Mouse (Mus musculus) forebrain, embryonic 16.5 days (tissue): ENCODE measurements at regions not wholly inside any gene's neighbourhood (a gene's known extent, or its start where the extent isn't known, plus 50 kb on each side); places are given as distances from the start of the nearest gene placed in this dataset.

Experiments
- ATAC-seq: fragments of 200-750 bp; cut with Nextera tagmentation; 2 replicates; pipeline ENCODE4 v1.8.0; 2017; ENCODE audit warnings: mild to moderate bottlenecking, moderate library complexity
- H3K27ac ChIP-seq: fragments of 300-500 bp; sonication (generic); 2 replicates; pipeline ENCODE4 v1.5.1; 2014; ENCODE audit warnings: low read length, control low read depth
- H3K27me3 ChIP-seq: fragments of 300-500 bp; sonication (generic); replicated peaks from 2 replicates; pipeline ENCODE4 v1.6.1; 2014; ENCODE audit warnings: low read length; ENCODE audit not compliant: control insufficient read depth, insufficient read depth
- H3K36me3 ChIP-seq: fragments of 300-500 bp; sonication (generic); 2 replicates; pipeline ENCODE4 v1.6.1; 2014; ENCODE audit not compliant: control insufficient read depth, insufficient read depth
- H3K4me1 ChIP-seq: fragments of 300-500 bp; sonication (generic); replicated peaks from 2 replicates; pipeline ENCODE4 v1.6.1; 2014; ENCODE audit warnings: low read length; ENCODE audit not compliant: control insufficient read depth, insufficient read depth
- H3K4me2 ChIP-seq: fragments of 300-500 bp; sonication (generic); 2 replicates; pipeline ENCODE4 v1.6.1; 2014; ENCODE audit warnings: mild to moderate bottlenecking, low read length, control low read depth
- H3K4me3 ChIP-seq: fragments of 300-500 bp; sonication (generic); replicated peaks from 2 replicates; pipeline ENCODE4 v1.5.1; 2014; ENCODE audit warnings: mild to moderate bottlenecking, low read length, control low read depth
- H3K9ac ChIP-seq: fragments of 300-500 bp; sonication (generic); replicated peaks from 2 replicates; pipeline ENCODE4 v1.6.1; 2014; ENCODE audit warnings: low read depth, low read length, control low read depth
- H3K9me3 ChIP-seq: fragments of 300-500 bp; sonication (generic); 2 replicates; pipeline ENCODE4 v1.6.1; 2016; ENCODE audit warnings: low read length; ENCODE audit not compliant: control insufficient read depth
- WGBS: fragments of 180-500 bp; shearing (Covaris S2); extraction: QIAGEN DNeasy Blood & Tissue Kit; methylation state at CpG from one replicate; pipeline ENCODE4 v1.1.7; 2014; 5-methylcytosine and 5-hydroxymethylcytosine counted together

- Histone ChIP-seq H3K4me1 (peaks cover 18% of the 10 kb centered on the region), H3K4me2 (peak overlapping the region; percentile 26), H3K27ac (peak overlapping the region; percentile 58), H3K4me3 (no peak overlapping the region; the same call in 1 of the 2 replicates), H3K27me3 (no peaks in the 10 kb centered on the region), H3K9ac (0 out of 2 replicates have a peak overlapping the region, but pooled peaks have one; percentile 17), H3K36me3 (no peaks in the 10 kb centered on the region), H3K9me3 (no peaks in the 10 kb centered on the region)
- peak; percentile 63 for ATAC-seq
- 40% methylated on average over 13 of the region's 13 CpGs for WGBS
Observed at GRCm38 (mm10) chr12:45670874-45671553, 596.5 kb upstream of the Stxbp6 start.

GRCm38 (mm10) chr12:45670246-45670873 is 595.9 kb upstream of the Stxbp6 start:
- no peaks in the 10 kb centered on the region for H3K36me3 ChIP-seq
- 65% methylated on average over 6 of the region's 6 CpGs for WGBS
- no peak overlapping the region for H3K9ac ChIP-seq
- no peak overlapping the region for H3K4me3 ChIP-seq
- no peak overlapping the region for H3K4me2 ChIP-seq
- no peaks in the 10 kb centered on the region for H3K9me3 ChIP-seq
- peaks cover 18% of the 10 kb centered on the region for H3K4me1 ChIP-seq
- H3K27me3 ChIP-seq = no peaks in the 10 kb centered on the region
- peak overlapping the region; percentile 58; the same call in 1 of the 2 replicates for H3K27ac ChIP-seq
- peak; percentile 61 for ATAC-seq

GRCm38 (mm10) chr12:45659612-45660011 is 585.1 kb upstream of the Stxbp6 start:
- Histone ChIP-seq H3K4me3 (no peak overlapping the region), H3K27me3 (no peaks in the 10 kb centered on the region), H3K4me2 (no peak overlapping the region), H3K9ac (no peak overlapping the region), H3K27ac (no peak overlapping the region), H3K9me3 (no peaks in the 10 kb centered on the region), H3K36me3 (no peaks in the 10 kb centered on the region), H3K4me1 (no peaks in the 10 kb centered on the region)
- no peak for ATAC-seq

GRCm38 (mm10) chr12:45656574-45656973 is 582.1 kb upstream of the Stxbp6 start:
- H3K9ac ChIP-seq = no peak overlapping the region
- H3K27ac ChIP-seq = no peak overlapping the region
- no peaks in the 10 kb centered on the region for H3K9me3 ChIP-seq
- no peak for ATAC-seq
- H3K4me2 ChIP-seq = no peak overlapping the region
- WGBS = 89% methylated on average over 2 of the region's 2 CpGs
- H3K4me1 ChIP-seq = no peaks in the 10 kb centered on the region
- H3K36me3 ChIP-seq = no peaks in the 10 kb centered on the region
- no peaks in the 10 kb centered on the region for H3K27me3 ChIP-seq
- no peak overlapping the region for H3K4me3 ChIP-seq

GRCm38 (mm10) chr12:45648654-45649053 is 574.1 kb upstream of the Stxbp6 start:
- Histone ChIP-seq H3K27me3 (no peaks in the 10 kb centered on the region), H3K4me3 (no peak overlapping the region), H3K9me3 (no peaks in the 10 kb centered on the region), H3K4me2 (no peak overlapping the region), H3K9ac (no peak overlapping the region), H3K4me1 (no peaks in the 10 kb centered on the region), H3K36me3 (no peaks in the 10 kb centered on the region), H3K27ac (no peak overlapping the region)
- whole genome bisulfite sequencing = 90% methylated on average over 4 of the region's 4 CpGs
- ATAC-seq = no peak

GRCm38 (mm10) chr12:45644180-45644579 is 569.7 kb upstream of the Stxbp6 start:
- no peak overlapping the region for H3K9ac ChIP-seq
- no peak overlapping the region for H3K4me2 ChIP-seq
- no peak overlapping the region for H3K4me3 ChIP-seq
- H3K36me3 ChIP-seq = no peaks in the 10 kb centered on the region
- H3K9me3 ChIP-seq = no peaks in the 10 kb centered on the region
- ATAC-seq = no peak
- no peak overlapping the region for H3K27ac ChIP-seq
- no peaks in the 10 kb centered on the region for H3K27me3 ChIP-seq
- no peaks in the 10 kb centered on the region for H3K4me1 ChIP-seq
- 84% methylated on average over 2 of the region's 2 CpGs for WGBS

- no peak for ATAC-seq
- H3K9me3 ChIP-seq = no peaks in the 10 kb centered on the region
- H3K27me3 ChIP-seq = no peaks in the 10 kb centered on the region
- H3K4me1 ChIP-seq = no peaks in the 10 kb centered on the region
- no peak overlapping the region for H3K4me3 ChIP-seq
- 83% methylated on average over 1 of the region's 1 CpGs for WGBS
- no peak overlapping the region for H3K4me2 ChIP-seq
- no peak overlapping the region for H3K27ac ChIP-seq
- no peaks in the 10 kb centered on the region for H3K36me3 ChIP-seq
- H3K9ac ChIP-seq = no peak overlapping the region
Observed at GRCm38 (mm10) chr12:45622830-45623229, 548.3 kb upstream of the Stxbp6 start.

GRCm38 (mm10) chr12:45620056-45620455 is 545.5 kb upstream of the Stxbp6 start:
- H3K9me3 ChIP-seq = no peaks in the 10 kb centered on the region
- H3K27me3 ChIP-seq = no peaks in the 10 kb centered on the region
- H3K4me2 ChIP-seq = no peak overlapping the region
- H3K4me3 ChIP-seq = no peak overlapping the region
- H3K9ac ChIP-seq = no peak overlapping the region
- H3K27ac ChIP-seq = no peak overlapping the region
- H3K4me1 ChIP-seq = no peaks in the 10 kb centered on the region
- H3K36me3 ChIP-seq = no peaks in the 10 kb centered on the region
- no peak for ATAC-seq

GRCm38 (mm10) chr12:45614509-45615150 is 540.1 kb upstream of the Stxbp6 start:
- ATAC-seq = peak; percentile 45; the same call in 1 of the 2 replicates
- Histone ChIP-seq H3K27ac (no peak overlapping the region), H3K4me2 (no peak overlapping the region), H3K4me1 (no peaks in the 10 kb centered on the region), H3K36me3 (no peaks in the 10 kb centered on the region), H3K9ac (no peak overlapping the region), H3K9me3 (no peaks in the 10 kb centered on the region), H3K4me3 (no peak overlapping the region), H3K27me3 (0 out of 2 replicates have a peak, but pooled peaks cover 3% of the 10 kb centered on the region)
- 5% methylated on average over 1 of the region's 1 CpGs for WGBS
